Mouse (Mus musculus) adrenal gland, postnatal 25 days (tissue): ENCODE measurements at regions not wholly inside any gene's neighbourhood (a gene's known extent, or its start where the extent isn't known, plus 50 kb on each side); places are given as distances from the start of the nearest gene placed in this dataset.

Experiments
- DNase-seq: peaks from one replicate; pipeline ENCODE4 v3.0.0; 2021; ENCODE audit warnings: mixed read lengths

DNA sequence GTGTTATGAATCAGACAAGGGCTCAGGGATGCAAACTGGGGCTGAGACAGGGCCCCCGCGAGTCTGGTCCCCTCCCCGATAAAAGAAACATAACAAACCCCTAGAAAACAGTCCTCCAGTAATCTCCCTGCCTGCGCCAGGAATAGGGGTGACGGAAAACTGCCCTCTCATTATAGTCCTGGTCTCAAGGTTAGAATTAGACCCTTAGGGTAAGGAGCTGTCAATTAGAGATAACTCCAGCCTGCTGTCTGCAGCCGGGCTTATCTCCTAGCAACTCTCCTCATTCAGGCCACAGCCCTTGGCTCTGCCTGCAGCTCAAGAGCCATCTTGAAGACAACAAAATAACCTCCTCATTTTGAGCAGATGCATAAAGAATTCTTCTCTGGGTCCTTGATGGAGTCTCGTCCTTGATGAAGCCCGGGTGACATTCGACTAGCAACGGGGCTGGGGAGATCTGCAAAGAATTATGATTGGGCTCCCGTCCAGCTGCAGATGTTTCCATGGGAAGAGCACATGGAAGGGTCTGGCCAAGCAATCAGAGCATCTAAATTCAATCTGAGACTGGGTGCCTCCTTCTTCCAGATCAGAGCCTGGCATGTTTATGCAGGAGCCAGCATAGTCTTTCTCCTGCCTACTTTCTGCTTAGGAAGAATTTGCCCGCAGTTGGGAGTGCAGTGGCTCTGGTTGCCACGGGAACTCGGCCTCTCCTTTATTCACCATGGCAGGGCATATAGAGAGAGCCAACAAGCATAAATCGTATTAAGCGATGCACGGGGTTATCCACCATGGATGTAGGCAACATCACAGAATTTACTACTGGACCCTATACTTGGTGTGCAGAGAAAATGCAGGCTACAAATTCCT lies 281.2 kb downstream of the Sox11 start:
- no peak for DNase-seq

DNA sequence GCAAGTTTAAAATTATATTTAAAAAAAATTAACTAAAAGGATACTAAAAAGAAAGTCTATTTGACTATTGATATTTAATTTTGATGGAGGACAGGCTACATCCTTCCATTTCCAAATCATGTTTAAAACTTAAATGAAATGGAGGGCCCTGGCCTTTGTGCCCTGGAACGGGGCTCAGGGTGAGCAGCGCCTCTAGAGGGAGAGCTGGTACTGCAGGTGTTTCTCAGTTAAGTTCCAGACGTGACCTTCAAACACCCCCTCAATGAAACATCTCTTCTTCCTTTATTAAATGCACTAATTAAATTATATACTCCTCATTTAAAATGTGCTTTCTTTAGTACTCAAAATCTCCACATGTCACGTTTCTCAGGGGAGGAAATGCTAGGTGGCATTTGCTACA lies 282.5 kb downstream of the Sox11 start:
- DNase-seq = peak; percentile 31

DNA sequence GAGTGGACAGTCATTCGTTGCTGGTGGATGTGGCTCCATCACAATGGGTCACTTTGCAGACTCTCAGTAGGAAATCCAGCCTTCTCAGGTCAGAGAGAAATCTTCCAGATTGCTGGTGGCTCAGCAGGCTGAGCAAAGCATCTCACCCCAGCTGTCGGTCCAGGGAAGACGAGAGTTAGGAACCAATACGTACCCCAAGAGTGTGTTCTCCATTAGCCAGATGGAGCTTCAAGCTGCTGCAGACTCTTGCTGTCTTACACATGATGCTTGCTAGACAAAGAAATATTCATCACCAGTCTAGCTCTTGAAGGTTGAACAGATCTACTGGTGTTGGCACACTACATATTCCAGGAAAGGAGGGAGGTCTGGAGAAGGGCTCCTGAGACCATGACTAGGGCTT lies 288.0 kb downstream of the Sox11 start:
- DNase-seq = no peak

DNA sequence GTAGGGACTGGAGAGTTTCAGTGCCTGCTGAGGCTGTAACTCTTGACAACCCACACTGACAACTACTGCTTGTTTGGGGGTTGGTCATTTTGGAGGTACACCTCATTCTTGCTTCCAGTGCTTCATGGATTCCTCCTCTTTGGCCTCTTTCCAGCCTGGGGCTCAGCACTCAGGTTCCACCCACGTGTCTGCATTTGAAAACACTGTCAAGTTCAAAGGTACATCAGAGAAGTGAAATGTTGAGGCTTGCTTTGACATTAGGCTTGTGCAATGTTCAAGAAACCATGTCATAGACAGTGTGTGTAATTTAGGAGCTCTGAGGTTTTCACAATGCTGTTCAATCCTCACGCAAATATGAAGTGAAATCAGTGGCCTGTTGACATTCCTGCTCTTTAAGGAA lies 304.5 kb downstream of the Sox11 start:
- DNase-seq = no peak

DNA sequence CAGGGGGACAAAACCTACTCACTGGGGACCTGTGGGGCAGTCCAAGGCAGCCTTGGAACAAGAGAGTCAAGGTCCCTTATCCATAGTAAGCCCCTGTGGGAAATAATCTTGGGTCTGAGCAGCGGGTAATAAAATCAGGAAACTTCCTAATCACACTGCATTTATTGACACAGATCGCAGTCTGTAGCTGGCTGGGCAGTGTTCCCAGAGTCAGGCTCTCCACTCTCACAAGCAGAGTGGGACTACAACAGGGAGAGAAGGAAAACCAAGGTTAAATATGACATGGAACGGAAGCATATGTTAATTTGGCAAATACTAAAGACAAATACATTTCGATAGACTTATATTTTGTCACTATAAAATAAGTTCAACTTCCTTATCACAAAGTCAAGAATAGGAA lies 322.6 kb downstream of the Sox11 start:
- DNase-seq = no peak

DNA sequence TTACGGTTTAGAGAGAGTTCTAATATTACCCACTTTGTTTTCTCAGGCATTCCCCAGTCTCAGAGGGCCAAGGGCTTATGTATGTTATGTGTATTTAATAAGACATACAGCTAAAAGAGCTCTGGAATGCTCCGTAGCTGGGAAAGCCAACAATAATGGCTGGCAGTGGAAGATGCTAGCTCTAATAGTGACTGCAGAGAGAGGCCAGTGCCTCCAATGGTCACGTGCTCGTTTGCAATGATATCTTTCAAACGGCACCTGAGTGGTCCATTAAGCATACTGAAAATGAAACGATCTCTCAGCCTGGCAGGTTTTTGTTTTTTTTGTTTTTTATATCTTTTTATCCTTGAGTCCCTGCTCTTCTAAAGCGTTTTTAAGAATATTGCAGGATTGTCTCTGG lies 324.0 kb downstream of the Sox11 start:
- no peak for DNase-seq

DNA sequence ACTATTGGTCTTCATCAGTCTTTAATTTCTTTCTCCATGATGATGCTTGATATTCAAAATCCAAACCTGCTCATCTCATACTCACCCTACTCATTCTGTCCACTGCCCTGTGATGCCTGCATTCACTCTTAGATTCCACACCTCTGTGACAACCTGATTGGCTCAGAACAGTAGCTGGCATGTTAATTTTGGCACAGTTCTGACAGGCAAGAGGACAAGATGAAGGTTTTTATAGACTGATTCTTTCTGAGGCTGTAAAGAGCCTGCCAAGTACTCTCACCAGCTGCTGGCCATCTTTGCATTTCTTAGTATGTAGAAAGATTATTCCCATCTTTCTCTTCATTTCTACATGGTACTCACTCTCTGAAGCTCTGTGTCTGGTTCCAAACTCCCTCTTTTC lies 343.1 kb downstream of the Sox11 start:
- DNase-seq = no peak

DNA sequence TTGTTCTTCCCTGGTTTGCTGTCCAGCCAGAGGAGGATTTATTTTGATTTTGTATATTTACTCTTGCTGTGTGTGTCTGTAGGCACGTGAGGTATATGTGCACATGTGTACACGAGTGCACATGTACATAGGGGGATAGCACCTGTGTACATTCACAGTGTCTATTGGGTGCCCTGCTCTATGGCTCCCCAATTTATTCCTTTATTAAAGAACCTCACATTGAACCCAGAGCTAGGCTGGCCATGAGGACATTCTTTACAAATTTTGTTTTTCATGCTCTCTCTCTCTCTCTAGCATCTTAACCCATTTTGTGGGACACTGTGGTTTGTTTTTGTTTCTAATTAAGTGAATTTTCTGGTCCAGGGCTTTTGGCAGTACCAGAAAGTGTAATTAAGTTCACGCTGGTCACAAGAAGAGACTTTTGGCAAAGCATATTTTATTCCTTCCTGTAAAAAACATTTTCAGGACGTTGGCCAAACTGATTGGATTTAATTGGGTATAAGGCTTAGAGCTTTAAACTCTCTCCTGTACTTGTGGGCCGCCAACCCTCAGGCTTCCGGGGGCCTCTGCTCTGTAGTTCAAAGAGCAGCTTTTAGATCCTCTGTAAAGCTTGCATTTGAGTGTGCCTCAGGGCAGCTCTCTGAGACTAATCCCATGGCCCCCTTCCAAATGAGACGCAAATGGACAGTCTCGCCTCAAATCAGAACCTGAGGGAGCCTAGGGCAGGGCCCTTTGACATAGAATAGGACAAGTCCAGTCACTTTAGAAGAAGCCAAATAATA lies 365.9 kb downstream of the Sox11 start:
- DNase-seq = no peak

DNA sequence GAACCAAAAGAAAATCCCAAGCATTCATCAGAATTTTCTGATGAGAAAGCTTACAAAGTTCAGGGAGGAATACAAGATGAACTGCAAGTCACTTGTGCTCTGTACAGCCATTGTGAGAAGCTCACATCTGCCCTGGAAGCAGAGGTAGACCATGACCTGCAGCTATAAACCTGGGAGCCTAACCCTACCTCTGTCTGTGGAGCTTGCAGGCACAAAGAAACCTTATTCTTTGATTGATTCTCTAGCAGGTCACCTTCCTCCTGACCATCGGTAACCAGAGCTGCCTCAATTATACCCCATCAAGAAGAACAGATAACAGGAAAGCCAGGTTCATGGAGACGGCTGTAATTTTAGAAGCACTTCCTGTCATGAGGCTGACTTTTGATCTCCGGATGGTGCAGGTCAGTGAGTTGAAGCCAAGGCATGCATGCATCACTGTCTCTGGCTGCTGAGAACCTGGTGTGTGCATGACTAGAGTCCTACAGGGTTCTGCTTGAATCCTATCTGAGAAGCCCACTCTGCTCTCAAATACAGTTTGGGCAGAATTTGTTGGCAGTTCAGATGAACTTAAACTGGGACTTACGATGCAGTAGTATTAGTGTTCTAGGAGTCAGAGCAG lies 369.8 kb downstream of the Sox11 start:
- no peak for DNase-seq

DNA sequence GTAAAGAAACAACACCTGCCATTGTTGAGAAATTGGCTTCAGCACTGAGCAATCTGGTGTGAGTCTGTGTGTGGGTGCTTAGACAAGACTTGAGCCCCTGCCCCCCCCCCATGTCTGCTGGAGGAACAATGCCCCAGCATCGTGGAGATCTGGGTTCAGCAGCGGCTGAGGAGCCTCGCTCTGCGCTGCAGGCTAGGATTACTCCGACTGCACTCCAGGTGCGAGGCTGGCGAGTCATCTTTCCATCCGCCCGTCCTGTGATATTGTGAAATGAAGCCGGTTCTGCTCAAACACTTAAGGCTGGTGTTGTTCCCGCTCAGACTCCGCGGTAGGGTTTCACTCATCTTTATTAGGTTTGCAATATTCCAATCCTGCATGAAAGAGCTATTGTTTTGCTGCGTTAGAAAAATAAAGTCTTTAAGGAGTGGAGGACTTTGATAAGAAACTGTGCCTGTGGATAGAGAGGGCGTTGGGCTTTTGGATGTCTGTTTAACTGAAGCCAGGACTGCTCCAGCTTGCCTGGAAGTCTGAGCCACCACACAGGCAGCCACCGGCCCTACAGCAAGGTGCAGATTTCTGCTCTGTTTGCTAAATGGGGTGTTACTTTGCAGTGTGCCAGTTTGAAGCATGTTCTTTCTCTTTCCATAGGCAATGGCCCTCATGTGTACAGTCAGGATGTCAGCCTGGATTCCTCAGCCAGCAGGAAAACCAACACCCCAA lies 375.2 kb downstream of the Sox11 start:
- no peak for DNase-seq

DNA sequence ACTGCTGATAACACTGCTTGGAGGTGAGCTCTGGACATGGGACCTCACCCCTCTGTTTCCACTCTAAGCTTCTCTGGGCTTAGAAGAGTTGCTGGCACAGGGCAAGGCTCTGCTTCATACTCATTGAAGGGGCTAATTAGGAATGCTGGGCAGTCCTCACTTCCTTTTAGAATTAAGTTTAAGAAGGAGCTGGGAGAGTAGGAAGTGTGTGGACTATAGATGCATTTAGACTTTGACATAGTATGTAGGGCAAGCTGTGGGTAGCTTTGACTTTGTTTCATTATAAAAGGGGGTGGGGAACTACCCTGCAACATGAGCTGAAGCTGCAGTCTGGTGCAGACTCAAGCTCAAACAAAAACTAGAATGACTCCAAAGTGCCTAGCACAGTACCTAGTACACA lies 378.5 kb downstream of the Sox11 start:
- DNase-seq = no peak

DNA sequence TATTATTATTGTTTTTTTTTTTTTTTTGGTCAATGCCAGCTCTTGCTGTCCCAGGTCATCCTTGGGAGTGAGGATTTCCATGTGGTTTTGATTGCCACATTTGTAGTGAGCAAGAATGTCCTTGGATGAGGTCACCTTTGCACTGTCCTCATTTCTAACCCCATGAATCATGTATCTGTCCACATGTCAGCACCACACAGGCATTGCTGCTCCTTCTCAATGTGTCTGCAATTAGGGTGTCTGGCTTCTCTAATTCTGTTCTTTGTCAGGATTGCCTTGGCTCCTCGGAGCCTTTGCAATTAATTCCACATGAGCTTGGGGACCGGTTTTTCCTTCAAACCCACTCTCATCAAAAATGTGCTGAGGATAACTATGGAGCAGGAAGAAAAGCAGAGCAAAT lies 402.5 kb downstream of the Sox11 start:
- no peak for DNase-seq

DNA sequence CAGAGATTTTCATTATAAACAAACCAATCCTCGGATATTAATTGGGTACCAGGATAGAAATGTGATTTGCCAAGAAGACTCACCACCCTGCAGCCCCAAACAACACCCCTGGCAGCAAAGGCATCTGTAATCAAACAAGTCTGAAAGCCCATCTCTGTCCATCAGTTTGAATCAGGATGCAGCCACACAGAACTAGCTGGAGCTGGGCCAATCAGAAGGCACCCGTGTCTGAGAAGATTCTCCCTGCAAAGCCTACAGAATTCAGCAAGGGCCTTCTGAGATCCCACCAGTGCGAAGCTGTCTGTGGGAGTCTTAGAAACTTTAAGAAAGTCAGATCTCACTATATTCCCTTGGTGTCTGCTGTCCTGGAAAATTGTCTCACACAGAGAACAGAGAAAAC lies 404.5 kb downstream of the Sox11 start:
- no peak for DNase-seq

DNA sequence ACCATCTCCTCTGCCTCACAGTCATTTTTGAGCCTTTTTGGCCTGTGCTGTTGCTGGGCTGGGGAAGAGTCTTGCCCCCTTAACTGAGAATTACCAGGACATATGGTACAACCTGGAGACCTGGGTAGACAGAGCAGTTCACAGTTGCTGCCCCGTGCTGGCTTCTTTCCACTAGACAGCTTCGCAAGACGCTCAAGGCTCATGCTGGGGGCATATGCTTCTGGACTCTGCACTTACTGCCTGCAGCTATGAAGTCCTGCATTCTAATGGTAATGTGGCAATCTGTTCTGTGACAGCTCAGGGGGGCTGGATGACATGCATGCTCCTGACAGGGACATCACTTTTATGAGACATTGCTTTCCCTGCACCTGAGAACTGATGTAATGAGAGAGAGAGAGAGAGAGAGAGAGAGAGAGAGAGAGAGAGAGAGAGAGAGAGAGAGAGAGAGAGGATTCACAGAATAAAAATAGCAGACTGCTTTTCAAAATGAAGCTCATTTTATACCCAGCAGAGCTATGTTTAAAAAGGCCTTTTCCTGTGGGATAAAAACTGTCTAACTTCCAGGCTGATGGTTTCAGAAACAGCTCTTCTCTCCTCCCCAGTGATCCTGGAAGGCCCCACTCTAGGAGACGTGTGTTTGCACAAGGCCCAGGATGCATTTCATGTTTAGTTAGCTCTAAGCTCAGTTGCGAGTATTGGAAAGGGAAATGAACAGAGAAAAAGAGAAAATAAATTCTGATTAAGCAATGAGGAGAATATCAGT lies 405.5 kb downstream of the Sox11 start:
- DNase-seq = no peak

DNA sequence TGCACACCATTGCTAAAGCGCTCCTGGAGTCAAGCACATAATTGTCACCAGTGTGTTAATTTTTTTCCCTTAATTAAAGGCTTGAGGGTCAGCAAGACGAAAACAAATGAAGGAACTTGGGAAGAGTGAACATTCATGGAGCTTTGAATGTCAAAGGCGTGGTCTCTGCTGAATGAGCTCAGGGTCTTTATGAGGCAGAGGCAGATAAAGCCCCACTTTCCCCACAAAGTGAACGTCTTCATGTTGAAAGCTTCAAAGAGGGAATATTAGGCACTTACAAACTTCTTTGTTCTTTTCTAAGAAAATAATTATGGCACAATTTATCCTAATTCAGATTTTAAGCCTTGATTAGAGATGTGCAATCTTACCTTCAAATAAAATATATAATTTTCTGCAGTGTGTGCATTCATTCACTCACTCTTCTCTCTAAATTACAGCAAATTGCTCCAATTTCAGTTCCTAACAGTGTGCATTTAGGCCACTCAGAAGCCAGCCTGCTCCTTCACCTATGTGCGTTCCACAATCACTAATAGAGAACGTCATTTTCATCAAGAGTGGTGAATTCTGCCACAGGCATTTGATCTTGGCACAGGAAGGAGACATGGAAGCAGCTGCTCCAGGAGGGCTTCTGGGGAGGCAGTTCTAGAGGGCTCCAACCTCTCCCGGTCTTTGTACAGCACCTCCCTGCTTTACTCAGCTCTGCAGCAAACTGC lies 412.1 kb downstream of the Sox11 start:
- DNase-seq = no peak

DNA sequence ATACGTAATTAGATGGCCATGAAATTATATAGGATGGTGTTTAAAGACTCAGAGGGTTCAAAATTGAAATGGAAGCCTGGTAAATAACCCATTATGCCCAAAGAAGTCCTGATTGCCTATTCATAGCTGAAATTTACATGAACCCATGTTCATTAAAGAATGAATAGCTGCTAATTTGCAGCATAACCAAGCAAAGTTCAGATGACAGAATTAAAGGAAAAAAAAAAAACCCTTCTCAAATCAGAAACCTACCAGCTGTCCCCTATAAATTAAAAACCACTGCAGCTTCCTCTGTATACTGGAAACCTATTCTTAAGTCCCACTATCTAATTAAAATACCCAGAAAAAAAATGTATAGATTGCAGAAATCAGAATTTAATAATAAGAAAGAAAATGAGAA lies 436.2 kb downstream of the Sox11 start:
- DNase-seq = no peak

DNA sequence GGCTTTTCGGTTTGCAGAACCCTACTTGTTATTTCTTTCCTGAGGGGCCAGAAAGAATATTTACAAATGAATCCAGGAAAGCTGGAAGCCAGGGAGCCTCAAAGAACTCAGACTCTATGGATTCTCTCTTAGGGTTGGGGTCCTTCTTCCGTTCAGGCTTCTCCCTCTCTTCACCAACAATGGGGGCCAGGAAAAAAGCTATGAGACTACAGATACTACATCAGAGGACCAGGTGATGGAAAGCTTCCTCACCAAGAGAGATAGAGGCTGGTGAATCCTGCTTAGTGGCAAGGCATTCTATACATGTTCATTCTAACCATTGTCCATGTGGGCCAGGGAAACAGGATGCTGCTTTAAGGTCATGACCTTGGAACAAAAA lies 434.9 kb downstream of the Cmpk2 start:
- no peak for DNase-seq

DNA sequence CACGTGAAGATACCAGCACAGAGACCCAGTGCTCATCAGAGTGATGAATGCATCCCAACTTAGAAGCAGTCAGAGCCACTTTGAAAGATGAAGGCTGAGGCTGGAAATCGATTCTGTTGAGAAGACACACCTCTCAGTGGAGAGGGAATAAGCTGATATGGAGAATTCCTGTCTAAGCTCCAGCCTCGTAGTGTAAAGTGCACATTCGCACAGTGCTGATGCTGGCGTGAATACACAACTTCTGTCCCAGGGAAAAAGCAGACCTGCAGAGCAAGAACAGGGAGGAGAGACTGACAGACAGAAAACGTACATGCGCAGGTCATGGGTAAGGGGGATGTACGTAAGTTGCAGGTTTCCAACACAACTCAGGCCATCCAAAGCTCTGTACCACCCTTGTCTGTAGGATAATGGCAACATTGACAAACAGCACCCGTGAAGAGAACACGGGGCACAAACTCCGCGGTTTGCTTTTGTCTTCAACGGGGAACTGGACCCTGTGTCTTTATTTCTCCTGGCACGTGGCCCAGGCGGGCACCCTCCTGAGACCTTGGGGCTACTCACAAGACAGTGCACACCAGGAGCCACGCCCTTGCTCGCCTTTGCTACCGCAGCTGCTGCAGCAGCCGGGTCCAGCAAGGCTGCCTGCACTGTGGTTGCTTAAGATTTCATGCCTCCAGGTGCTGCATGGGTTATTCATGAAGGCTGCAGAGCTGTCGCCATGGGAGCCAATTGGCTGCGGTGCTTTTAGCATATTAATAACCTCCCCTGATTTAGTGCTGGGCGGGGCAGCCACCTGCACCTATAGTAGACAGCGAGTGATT lies 434.3 kb downstream of the Cmpk2 start:
- peak; percentile 16 for DNase-seq

DNA sequence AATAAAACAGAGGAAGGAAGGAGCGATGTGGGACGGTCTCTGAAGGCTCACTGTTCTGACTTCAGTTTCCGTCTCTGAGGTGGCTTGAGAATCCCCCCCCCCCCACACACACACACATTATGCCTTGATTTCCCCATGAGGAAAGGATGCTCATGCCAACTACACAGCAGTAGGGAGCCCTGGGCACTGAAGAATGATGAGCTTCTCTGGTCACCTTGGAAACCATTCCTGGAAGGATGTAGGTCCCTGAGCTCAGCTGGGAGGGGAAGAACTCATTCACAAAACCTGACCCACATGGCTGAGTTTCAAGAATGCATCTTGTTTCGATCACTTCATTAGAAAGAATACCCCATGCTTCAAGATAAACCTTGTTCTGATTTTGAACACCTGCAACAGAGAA lies 422.2 kb downstream of the Cmpk2 start:
- no peak for DNase-seq

DNA sequence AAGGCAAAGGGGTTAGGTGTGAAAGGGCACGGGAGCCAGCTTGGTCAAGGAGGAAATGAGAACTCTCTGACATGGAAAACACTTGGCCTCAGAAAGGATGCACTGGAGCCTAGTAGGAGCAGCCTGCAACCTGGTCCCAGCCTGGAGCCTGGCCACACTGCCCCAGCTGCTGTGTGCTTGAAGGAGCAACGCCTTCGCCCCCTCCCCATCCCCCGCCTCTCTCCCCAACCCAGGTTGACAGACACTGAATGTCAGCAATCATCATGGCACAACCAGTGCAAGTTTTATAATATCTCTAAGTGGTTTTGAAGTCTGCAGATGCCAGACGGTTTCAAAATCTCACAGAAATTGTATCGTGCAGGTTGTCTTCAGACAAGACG lies 417.6 kb downstream of the Cmpk2 start:
- DNase-seq = no peak
